Mouse (Mus musculus): ENCODE measurements around the gene B4galt2.

DNA sequence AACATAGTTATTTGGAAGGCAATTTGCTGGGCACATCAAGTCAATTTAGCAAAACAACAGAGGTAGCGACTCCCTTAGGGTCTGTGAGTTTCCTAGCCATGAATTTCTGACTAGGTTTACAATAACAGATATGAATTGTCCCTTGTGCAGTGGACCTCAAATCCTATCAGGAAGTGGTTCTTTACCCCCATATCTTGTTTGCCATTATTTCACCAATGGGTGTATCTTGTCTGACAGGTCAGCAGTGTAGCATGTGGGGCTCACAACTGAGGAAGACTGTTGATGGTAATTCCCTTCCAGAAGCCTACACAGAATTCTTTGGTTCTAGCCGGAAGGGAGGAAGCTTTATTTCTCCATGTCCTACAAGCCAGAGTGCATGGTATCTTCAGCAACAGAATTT, 38.1 kb upstream of the B4galt2 start:
- no peak for TF ChIP-seq E2F4 (IDR thresholded peaks at IDR 0.05; ENCODE audit: borderline replicate concordance, low read depth, low read length)
- no peak for TF ChIP-seq POLR2A (IDR thresholded peaks at IDR 0.05; ENCODE audit: control insufficient read depth in 1 of 2, insufficient read depth in 1 of 2, low read depth in 1 of 2, low read length in 2 of 2, poor library complexity in 1 of 2)
